Mouse (Mus musculus) lung, embryonic 16.5 days (tissue): ENCODE results near the gene Samd1. TPM values are rescaled to one million over a fixed set of nuclear protein-coding genes. Genes with fewer than 3 reads are reported as not detected.

Experiments
- ATAC-seq: fragments of 200-750 bp; cut with Nextera tagmentation; 2 replicates; pipeline ENCODE4 v1.8.0; 2017; ENCODE audit warnings: low read depth, mild to moderate bottlenecking, moderate library complexity
- H3K27ac ChIP-seq: fragments of 300-500 bp; sonication (generic); 2 replicates; pipeline ENCODE4 v1.5.1; 2014; ENCODE audit warnings: mild to moderate bottlenecking, control low read depth, low read length
- H3K27me3 ChIP-seq: fragments of 300-500 bp; sonication (generic); 2 replicates; pipeline ENCODE4 v1.6.1; 2014; ENCODE audit warnings: low read depth, low read length, mixed read lengths; ENCODE audit not compliant: control insufficient read depth, insufficient read depth
- H3K36me3 ChIP-seq: fragments of 300-500 bp; sonication (generic); 2 replicates; pipeline ENCODE4 v1.6.1; 2014; ENCODE audit warnings: low read length; ENCODE audit not compliant: control insufficient read depth, insufficient read depth
- H3K4me1 ChIP-seq: fragments of 300-500 bp; sonication (generic); replicated peaks from 2 replicates; pipeline ENCODE4 v1.6.1; 2014; ENCODE audit warnings: low read length, mixed read lengths; ENCODE audit not compliant: control insufficient read depth, insufficient read depth
- H3K4me2 ChIP-seq: fragments of 300-500 bp; sonication (generic); 2 replicates; pipeline ENCODE4 v1.6.1; 2014; ENCODE audit warnings: low read depth, low read length, control low read depth
- H3K4me3 ChIP-seq: fragments of 300-500 bp; sonication (generic); 2 replicates; pipeline ENCODE4 v1.5.1; 2014; ENCODE audit warnings: mild to moderate bottlenecking, low read length, control low read depth
- H3K9ac ChIP-seq: fragments of 300-500 bp; sonication (generic); 2 replicates; pipeline ENCODE4 v1.6.1; 2014; ENCODE audit warnings: low read length, control low read depth
- H3K9me3 ChIP-seq: fragments of 300-500 bp; sonication (generic); 2 replicates; pipeline ENCODE4 v1.6.1; 2016; ENCODE audit warnings: low read length; ENCODE audit not compliant: control insufficient read depth
- WGBS: fragments of 180-500 bp; shearing (Covaris S2); extraction: QIAGEN DNeasy Blood & Tissue Kit; methylation state at CpG from one replicate; pipeline ENCODE4 v1.1.7; 2014; 5-methylcytosine and 5-hydroxymethylcytosine counted together
- polyA plus RNA-seq: library from polyadenylated mRNA; unstranded; fragments of >200 nt; fragmentation: Nextera tagmentation; extraction: Ambion mirVana; gene quantifications from 2 replicates; pipeline ENCODE4 v1.2.1, GENCODE M21; 2015

Gene Samd1
- polyA plus RNA-seq, 1 experiment from 2014 or later: 11.0 TPM

- Histone ChIP-seq H3K9ac (no peak overlapping the region), H3K4me1 (peaks cover 26% of the 10 kb centered on the region), H3K27ac (no peak overlapping the region), H3K27me3 (peaks cover 3% of the 10 kb centered on the region; the same call in 1 of the 2 replicates), H3K9me3 (no peaks in the 10 kb centered on the region), H3K4me3 (no peak overlapping the region), H3K36me3 (no peaks in the 10 kb centered on the region), H3K4me2 (no peak overlapping the region)
- 72% methylated on average over 9 of the region's 9 CpGs for WGBS
- no peak for ATAC-seq
Measured at GRCm38 (mm10) chr8:84019738-84020137, 22.3 kb downstream of the Samd1 start.

- 3% methylated on average over 18 of the region's 18 CpGs for WGBS
- H3K4me3 ChIP-seq: peak within 1 kb of the TSS; percentile 40
- H3K9me3 ChIP-seq: no peaks in the 10 kb centered on the region
- ATAC-seq: peak; percentile 74
- H3K9ac ChIP-seq: peak within 1 kb of the TSS; percentile 52
- peaks cover 9% of the 10 kb centered on the region; the same call in 1 of the 2 replicates for H3K27me3 ChIP-seq
- H3K27ac ChIP-seq: peak within 1 kb of the TSS; percentile 84
- no peaks in the 10 kb centered on the region for H3K36me3 ChIP-seq
- peaks cover 31% of the 10 kb centered on the region for H3K4me1 ChIP-seq
- peak within 1 kb of the TSS; percentile 49 for H3K4me2 ChIP-seq
Measured at GRCm38 (mm10) chr8:84021096-84021495, 23.6 kb downstream of the Samd1 start, which contains the start of gene Palm3. Gene Palm3 (plus strand): TSS chr8:84021471.

GRCm38 (mm10) chr8:84021569-84021968 lies 24.1 kb downstream of the Samd1 start:
- H3K4me1 ChIP-seq: peaks cover 31% of the 10 kb centered on the region
- H3K36me3 ChIP-seq: no peaks in the 10 kb centered on the region
- ATAC-seq: peak; percentile 13; the same call in 1 of the 2 replicates
- peaks cover 12% of the 10 kb centered on the region for H3K27me3 ChIP-seq
- H3K4me3 ChIP-seq: peak overlapping the region; percentile 40
- H3K9me3 ChIP-seq: no peaks in the 10 kb centered on the region
- H3K9ac ChIP-seq: peak overlapping the region; percentile 52
- peak overlapping the region; percentile 49 for H3K4me2 ChIP-seq
- H3K27ac ChIP-seq: peak overlapping the region; percentile 84
- 31% methylated on average over 12 of the region's 12 CpGs for WGBS

- Histone ChIP-seq H3K27ac (peak overlapping the region; percentile 42; the same call in 1 of the 2 replicates), H3K9ac (no peak overlapping the region), H3K36me3 (no peaks in the 10 kb centered on the region), H3K9me3 (no peaks in the 10 kb centered on the region), H3K4me3 (no peak overlapping the region), H3K27me3 (peaks cover 18% of the 10 kb centered on the region), H3K4me1 (peaks cover 31% of the 10 kb centered on the region), H3K4me2 (peak overlapping the region; percentile 26)
- WGBS: 7% methylated on average over 5 of the region's 5 CpGs
- ATAC-seq: peak; percentile 47
Measured at GRCm38 (mm10) chr8:84023085-84023484, 25.6 kb downstream of the Samd1 start.

- no peak overlapping the region for H3K9ac ChIP-seq
- H3K27ac ChIP-seq: no peak overlapping the region; the same call in 1 of the 2 replicates
- no peaks in the 10 kb centered on the region for H3K9me3 ChIP-seq
- 59% methylated on average over 1 of the region's 1 CpGs for WGBS
- peak overlapping the region; percentile 26 for H3K4me2 ChIP-seq
- no peaks in the 10 kb centered on the region for H3K36me3 ChIP-seq
- no peak overlapping the region for H3K4me3 ChIP-seq
- peaks cover 31% of the 10 kb centered on the region for H3K4me1 ChIP-seq
- ATAC-seq: no peak
- peaks cover 18% of the 10 kb centered on the region for H3K27me3 ChIP-seq
Measured at GRCm38 (mm10) chr8:84023631-84024030, 26.2 kb downstream of the Samd1 start.

GRCm38 (mm10) chr8:84024171-84024570 lies 26.7 kb downstream of the Samd1 start:
- Histone ChIP-seq H3K36me3 (no peaks in the 10 kb centered on the region), H3K4me3 (no peak overlapping the region), H3K9me3 (no peaks in the 10 kb centered on the region), H3K9ac (no peak overlapping the region), H3K27me3 (peaks cover 18% of the 10 kb centered on the region), H3K4me2 (no peak overlapping the region), H3K4me1 (peaks cover 31% of the 10 kb centered on the region), H3K27ac (no peak overlapping the region)
- 12% methylated on average over 10 of the region's 10 CpGs for WGBS
- ATAC-seq: no peak

- H3K27ac ChIP-seq: no peak overlapping the region
- peak overlapping the region; percentile 46 for H3K4me3 ChIP-seq
- H3K9ac ChIP-seq: peak overlapping the region; percentile 58
- H3K36me3 ChIP-seq: no peaks in the 10 kb centered on the region
- peak; percentile 66 for ATAC-seq
- H3K27me3 ChIP-seq: peaks cover 18% of the 10 kb centered on the region
- H3K9me3 ChIP-seq: no peaks in the 10 kb centered on the region
- WGBS: 2% methylated on average over 41 of the region's 41 CpGs
- peaks cover 31% of the 10 kb centered on the region for H3K4me1 ChIP-seq
- peak overlapping the region; percentile 67 for H3K4me2 ChIP-seq
Measured at GRCm38 (mm10) chr8:84025863-84026262, 28.4 kb downstream of the Samd1 start.

- H3K9me3 ChIP-seq: no peaks in the 10 kb centered on the region
- H3K36me3 ChIP-seq: no peaks in the 10 kb centered on the region
- peaks cover 15% of the 10 kb centered on the region for H3K27me3 ChIP-seq
- no peak for ATAC-seq
- H3K4me2 ChIP-seq: no peak overlapping the region
- H3K4me1 ChIP-seq: peaks cover 22% of the 10 kb centered on the region
- H3K9ac ChIP-seq: no peak overlapping the region
- WGBS: 14% methylated on average over 10 of the region's 10 CpGs
- no peak overlapping the region for H3K27ac ChIP-seq
- H3K4me3 ChIP-seq: no peak overlapping the region
Measured at GRCm38 (mm10) chr8:84027449-84027848, 30.0 kb downstream of the Samd1 start.

GRCm38 (mm10) chr8:84029272-84029671 lies 31.8 kb downstream of the Samd1 start:
- Histone ChIP-seq H3K27ac (no peak overlapping the region), H3K36me3 (no peaks in the 10 kb centered on the region), H3K9me3 (no peaks in the 10 kb centered on the region), H3K9ac (no peak overlapping the region), H3K4me1 (peaks cover 5% of the 10 kb centered on the region), H3K27me3 (peaks cover 15% of the 10 kb centered on the region), H3K4me2 (no peak overlapping the region), H3K4me3 (no peak overlapping the region)
- WGBS: 83% methylated on average over 5 of the region's 5 CpGs
- no peak for ATAC-seq

GRCm38 (mm10) chr8:84032777-84033176 lies 35.3 kb downstream of the Samd1 start:
- 78% methylated on average over 4 of the region's 4 CpGs for WGBS
- Histone ChIP-seq H3K27me3 (no peaks in the 10 kb centered on the region), H3K4me2 (no peak overlapping the region), H3K4me3 (no peak overlapping the region), H3K27ac (no peak overlapping the region), H3K9me3 (no peaks in the 10 kb centered on the region), H3K4me1 (no peaks in the 10 kb centered on the region), H3K36me3 (no peaks in the 10 kb centered on the region), H3K9ac (no peak overlapping the region)
- ATAC-seq: no peak
